Mouse (Mus musculus) midbrain, embryonic 11.5 days (tissue): ENCODE measurements at regions not wholly inside any gene's neighbourhood (a gene's known extent, or its start where the extent isn't known, plus 50 kb on each side); places are given as distances from the start of the nearest gene placed in this dataset.
"Not testable (repeated sequence)": the region's sequence is repeated elsewhere in the genome, so short reads cannot be mapped to it uniquely, and the experiment has no call there.

Source experiments
- ATAC-seq: fragments of 200-750 bp; cut with Nextera tagmentation; 2 replicates; pipeline ENCODE4 v1.8.0; 2017; ENCODE audit warnings: moderate TSS enrichment, moderate library complexity; ENCODE audit not compliant: low FRiP score
- DNase-seq: peaks from one replicate; pipeline ENCODE4 v3.0.0; 2015; ENCODE audit warnings: low spot score; ENCODE audit errors: missing footprints
- H3K27ac ChIP-seq: fragments of 300-500 bp; sonication (generic); 2 replicates; pipeline ENCODE4 v1.5.1; 2014; ENCODE audit warnings: low read depth, low read length
- H3K27me3 ChIP-seq: fragments of 300-500 bp; sonication (generic); 2 replicates; pipeline ENCODE4 v1.6.1; 2014; ENCODE audit warnings: mild to moderate bottlenecking, low read length, moderate library complexity, mixed read lengths; ENCODE audit not compliant: control insufficient read depth, insufficient read depth
- H3K36me3 ChIP-seq: fragments of 300-500 bp; sonication (generic); 2 replicates; pipeline ENCODE4 v1.6.1; 2014; ENCODE audit warnings: mild to moderate bottlenecking, low read length, moderate library complexity, mixed read lengths; ENCODE audit not compliant: control insufficient read depth, insufficient read depth
- H3K4me1 ChIP-seq: fragments of 300-500 bp; sonication (generic); 2 replicates; pipeline ENCODE4 v1.6.1; 2014; ENCODE audit warnings: low read length; ENCODE audit not compliant: control insufficient read depth, insufficient read depth
- H3K4me2 ChIP-seq: fragments of 300-500 bp; sonication (generic); 2 replicates; pipeline ENCODE4 v1.6.1; 2014; ENCODE audit warnings: mild to moderate bottlenecking, moderate library complexity
- H3K4me3 ChIP-seq: fragments of 300-500 bp; sonication (generic); 2 replicates; pipeline ENCODE4 v1.5.1; 2014; ENCODE audit warnings: low read depth, low read length
- H3K9ac ChIP-seq: fragments of 300-500 bp; sonication (generic); 2 replicates; pipeline ENCODE4 v1.6.1; 2014; ENCODE audit warnings: low read length
- H3K9me3 ChIP-seq: fragments of 300-500 bp; sonication (generic); 2 replicates; pipeline ENCODE4 v1.6.1; 2016; ENCODE audit warnings: low read length; ENCODE audit not compliant: control insufficient read depth
- WGBS: fragments of 180-500 bp; shearing (Covaris S2); extraction: QIAGEN DNeasy Blood & Tissue Kit; methylation state at CpG from one replicate; pipeline ENCODE4 v1.1.7; 2014; 5-methylcytosine and 5-hydroxymethylcytosine counted together

- ATAC-seq, H3K36me3 ChIP-seq: not testable (repeated sequence)
Observed at GRCm38 (mm10) chr14:27562564-27562963, 54.3 kb upstream of the Ccdc66 start.

GRCm38 (mm10) chr14:27561974-27562373 lies 53.7 kb upstream of the Ccdc66 start:
- H3K4me1 ChIP-seq = not testable (repeated sequence)

More at GRCm38 (mm10) chr14:27562564-27562963, 54.3 kb upstream of the Ccdc66 start:
- H3K4me2 ChIP-seq, H3K27ac ChIP-seq, DNase-seq, H3K4me3 ChIP-seq, H3K27me3 ChIP-seq, H3K4me1 ChIP-seq, H3K9me3 ChIP-seq, H3K9ac ChIP-seq: not testable (repeated sequence)
- 94% methylated on average over 11 of the region's 11 CpGs for WGBS

GRCm38 (mm10) chr14:27560434-27560833 lies 52.2 kb upstream of the Ccdc66 start:
- no peak overlapping the region for H3K9ac ChIP-seq

More at GRCm38 (mm10) chr14:27561974-27562373, 53.7 kb upstream of the Ccdc66 start:
- not testable (repeated sequence) for H3K9me3 ChIP-seq, DNase-seq, ATAC-seq, H3K9ac ChIP-seq, H3K27ac ChIP-seq, H3K36me3 ChIP-seq, H3K27me3 ChIP-seq, H3K4me3 ChIP-seq, H3K4me2 ChIP-seq
- WGBS = 91% methylated on average over 9 of the region's 9 CpGs

GRCm38 (mm10) chr14:27558794-27559491 lies 50.7 kb upstream of the Ccdc66 start:
- Histone ChIP-seq H3K9ac (no peak overlapping the region), H3K27ac (no peak overlapping the region), H3K9me3 (no peaks in the 10 kb centered on the region), H3K4me2 (no peak overlapping the region), H3K36me3 (no peaks in the 10 kb centered on the region), H3K4me1 (no peaks in the 10 kb centered on the region), H3K4me3 (no peak overlapping the region), H3K27me3 (no peaks in the 10 kb centered on the region)
- DNase-seq = no peak
- no peak for ATAC-seq
- 73% methylated on average over 3 of the region's 3 CpGs for WGBS

More at GRCm38 (mm10) chr14:27560434-27560833, 52.2 kb upstream of the Ccdc66 start:
- Histone ChIP-seq H3K27me3 (no peaks in the 10 kb centered on the region), H3K9me3 (no peaks in the 10 kb centered on the region), H3K4me2 (no peak overlapping the region), H3K27ac (no peak overlapping the region), H3K36me3 (no peaks in the 10 kb centered on the region), H3K4me3 (no peak overlapping the region), H3K4me1 (no peaks in the 10 kb centered on the region)
- peak; percentile 88 for DNase-seq
- no peak for ATAC-seq
- 40% methylated on average over 4 of the region's 4 CpGs for WGBS
